Mouse (Mus musculus) heart, postnatal 14 days (tissue): Measurements from ENCODE around the gene Bcan. TPM values are rescaled to one million over a fixed set of nuclear protein-coding genes. Genes with fewer than 3 reads are reported as not detected.
A peak's percentile ranks its signal among the peaks of the same experiment; 100 is the strongest.

Source experiments
- DNase-seq, 2 experiments: peaks; one replicate each; pipeline ENCODE4 v3.0.0; 2021 to 2022
- intact Hi-C: fragments of 180-260 bp; cut with DNase I; formaldehyde crosslinking; loops from one replicate; pipeline ENCODE4 v1.15.1; 2025
- total RNA-seq, 2 experiments: library from RNA; stranded (reverse); gene quantifications; 2 replicates each; pipeline ENCODE4 v1.2.3; 2021

The Bcan gene
- total RNA-seq, 2 experiments from 2014 or later = 0.15 to 0.29 TPM

DNA sequence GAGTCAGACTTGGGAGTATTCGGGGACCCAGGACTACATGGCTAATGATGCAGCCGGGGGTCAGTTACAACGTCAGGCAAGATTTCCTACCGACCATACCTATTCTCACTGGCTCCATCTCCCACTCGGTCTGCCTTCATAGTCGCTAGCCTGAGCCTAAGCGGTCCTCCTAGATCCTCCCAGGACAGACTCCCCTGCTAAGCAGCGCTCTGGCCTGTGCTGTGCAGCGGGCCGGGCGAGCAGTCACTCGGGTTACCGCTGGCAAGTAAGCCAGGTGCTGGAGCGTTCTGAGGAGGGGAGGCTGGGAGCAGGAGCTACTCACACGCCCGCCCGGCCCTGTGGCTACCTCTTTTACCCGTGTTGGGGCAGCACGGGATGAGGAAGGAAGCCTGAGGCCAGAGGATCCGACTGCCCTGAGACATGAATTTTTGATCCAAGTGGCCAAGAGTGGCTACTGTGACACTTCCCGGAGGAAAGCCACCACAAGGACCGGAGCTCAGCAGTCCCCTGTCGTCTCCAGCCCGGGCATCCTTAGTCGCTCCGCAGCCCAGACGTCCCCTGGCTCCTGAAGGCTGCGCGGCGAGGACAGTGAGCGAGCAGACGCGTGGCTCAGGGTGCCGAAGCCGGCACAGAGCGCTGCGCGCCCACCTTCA lies 661 bp downstream of the Bcan start:
- no peak for DNase-seq
- intact Hi-C loops = loop anchor here (5.0 kb wide), 1 partner anchor 37 kb away; no protein-coding TSS in a partner anchor

DNA sequence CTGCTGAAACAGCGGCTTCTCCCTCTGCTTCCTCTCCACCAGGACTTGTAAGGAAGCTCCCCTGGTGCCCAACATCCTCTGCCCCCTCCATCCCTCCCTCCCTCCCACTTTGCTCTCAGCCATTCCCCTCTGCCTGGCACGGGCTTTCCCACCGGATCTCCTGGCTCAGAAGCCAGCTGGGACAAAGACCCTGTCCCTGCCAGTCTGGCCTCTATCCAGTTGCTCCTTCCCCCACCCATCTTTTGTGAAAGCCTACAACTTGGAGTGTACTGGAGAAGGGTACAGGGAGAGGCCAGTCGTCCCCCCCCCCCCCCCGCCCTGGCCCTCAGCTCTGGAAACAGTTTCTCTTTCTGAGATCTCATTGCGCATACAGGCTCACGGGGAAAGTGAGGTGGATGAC lies 1.3 kb downstream of the Bcan start:
- no peak for DNase-seq
- intact Hi-C loops = loop anchor here (5.0 kb wide), 1 partner anchor 36 kb away; no protein-coding TSS in a partner anchor

DNA sequence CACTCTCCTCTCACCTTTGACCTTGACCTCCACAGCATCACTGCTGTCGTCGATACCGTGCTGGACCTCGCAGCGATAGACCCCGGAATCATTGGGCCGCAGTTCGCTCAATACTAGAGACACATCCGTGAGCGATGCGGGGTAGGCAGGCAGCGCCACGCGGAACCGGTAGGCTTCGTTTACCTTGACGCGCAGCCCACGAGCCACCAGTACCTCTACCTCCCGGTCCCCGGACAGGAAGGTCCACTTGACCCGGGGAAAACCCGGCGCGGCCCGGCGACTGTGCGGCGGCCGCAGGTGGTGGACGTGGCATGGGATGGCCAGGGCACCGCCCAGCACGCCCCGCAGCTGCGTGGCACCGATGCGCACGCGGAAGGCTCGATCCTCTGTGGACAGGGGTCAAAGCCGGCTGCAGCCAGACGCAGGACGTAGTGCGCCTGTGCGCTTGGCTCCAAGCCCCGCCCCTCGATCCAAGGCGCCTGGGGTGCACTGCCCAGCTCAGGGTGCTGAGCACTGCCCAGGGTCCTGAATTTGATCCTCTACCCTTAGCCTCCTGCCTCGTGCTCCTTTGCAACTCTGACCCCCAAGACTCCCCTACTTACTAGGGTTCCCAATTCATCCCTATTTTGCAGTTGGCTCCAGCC lies 2.9 kb downstream of the Bcan start:
- intact Hi-C loops = loop anchor here (5.0 kb wide), 1 partner anchor 35 kb away; no protein-coding TSS in a partner anchor
- peak in 1 of 2 experiments; percentile 61 for DNase-seq

DNA sequence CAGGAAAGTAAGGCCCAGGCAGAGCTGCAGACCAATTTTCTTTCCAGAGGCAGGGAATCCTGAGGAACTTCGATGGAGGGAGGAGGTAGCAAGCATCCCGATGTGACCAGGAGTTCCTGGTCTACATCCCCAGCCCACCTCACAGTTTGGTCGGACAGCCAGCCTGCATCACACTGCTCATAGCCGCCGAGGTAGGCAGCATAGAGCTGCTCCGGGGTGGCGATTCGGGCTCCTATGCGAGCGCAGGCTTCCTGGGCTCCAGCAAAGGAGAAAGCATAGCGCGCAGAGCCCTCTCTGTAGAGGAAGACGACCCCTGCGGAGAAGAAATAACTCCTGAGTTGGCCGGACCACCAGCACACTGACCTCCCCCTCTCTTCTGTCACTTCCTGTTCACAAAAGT lies 3.6 kb downstream of the Bcan start:
- intact Hi-C loops = loop anchor here (5.0 kb wide), 1 partner anchor 34 kb away; no protein-coding TSS in a partner anchor
- DNase-seq = no peak

DNA sequence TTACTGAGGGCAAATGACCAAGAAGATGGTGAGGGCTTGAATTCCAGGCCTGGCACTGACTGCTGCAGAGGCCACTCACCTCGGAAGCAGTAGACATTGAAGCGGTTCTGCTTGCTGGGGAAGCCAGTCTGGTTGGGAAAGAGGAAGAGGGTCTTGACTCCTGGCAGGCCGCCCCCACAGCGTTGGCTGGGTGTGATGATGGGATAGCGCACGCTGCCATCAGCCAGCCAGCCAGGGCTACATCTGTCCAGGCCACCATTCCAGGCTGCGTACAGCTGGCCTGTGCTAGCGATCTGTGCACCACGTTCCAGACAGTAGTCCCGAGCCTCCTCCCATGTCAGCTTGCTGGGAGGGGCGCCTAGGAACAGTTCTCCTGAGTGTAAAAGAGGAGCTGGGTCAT lies 4.7 kb downstream of the Bcan start:
- DNase-seq = no peak
- intact Hi-C loops = loop anchor here (5.0 kb wide), 1 partner anchor 33 kb away; no protein-coding TSS in a partner anchor

DNA sequence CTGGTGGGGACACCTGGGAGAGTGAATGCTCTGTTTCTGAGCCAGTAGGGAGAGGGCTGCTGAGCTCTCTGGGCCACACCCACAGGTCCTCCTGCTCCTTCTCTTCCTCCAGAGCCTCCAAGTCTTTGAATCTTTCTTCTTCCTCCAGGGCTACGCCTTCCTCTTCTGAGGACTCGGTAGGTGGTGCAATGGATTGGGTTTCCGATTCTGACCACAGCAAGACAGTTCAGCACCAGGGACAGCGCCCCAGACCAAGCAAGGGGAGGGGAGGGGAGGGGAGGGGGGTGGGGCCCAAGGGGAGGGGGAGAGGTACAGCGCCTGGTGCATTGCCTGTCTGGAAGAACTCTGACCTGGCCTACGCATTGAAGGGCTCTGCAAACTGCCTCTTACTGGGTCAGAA lies 6.6 kb downstream of the Bcan start:
- peak in 1 of 2 experiments; percentile 66 for DNase-seq
- intact Hi-C loops = no loop called here

DNA sequence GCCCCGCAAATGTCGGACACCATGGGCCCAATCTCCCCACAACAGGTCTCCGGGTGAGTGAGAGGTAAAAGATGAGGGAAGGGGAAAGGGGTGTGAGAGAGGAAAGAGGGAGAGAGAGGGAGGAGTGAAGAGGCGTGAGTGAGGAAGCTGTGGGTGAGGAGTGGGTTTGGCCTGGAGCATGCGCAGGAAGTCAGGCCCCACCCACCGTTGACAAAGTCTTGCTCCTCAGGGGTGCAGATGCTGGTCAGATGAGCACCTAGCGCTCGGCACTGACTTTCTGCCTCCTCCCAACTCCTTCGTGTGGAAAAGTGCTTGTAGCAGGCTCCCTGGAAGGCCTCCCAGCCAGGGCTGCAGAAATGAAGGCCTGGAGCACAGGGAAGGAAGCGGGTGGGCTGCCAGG lies 10.1 kb downstream of the Bcan start:
- intact Hi-C loops = no loop called here
- no peak for DNase-seq

DNA sequence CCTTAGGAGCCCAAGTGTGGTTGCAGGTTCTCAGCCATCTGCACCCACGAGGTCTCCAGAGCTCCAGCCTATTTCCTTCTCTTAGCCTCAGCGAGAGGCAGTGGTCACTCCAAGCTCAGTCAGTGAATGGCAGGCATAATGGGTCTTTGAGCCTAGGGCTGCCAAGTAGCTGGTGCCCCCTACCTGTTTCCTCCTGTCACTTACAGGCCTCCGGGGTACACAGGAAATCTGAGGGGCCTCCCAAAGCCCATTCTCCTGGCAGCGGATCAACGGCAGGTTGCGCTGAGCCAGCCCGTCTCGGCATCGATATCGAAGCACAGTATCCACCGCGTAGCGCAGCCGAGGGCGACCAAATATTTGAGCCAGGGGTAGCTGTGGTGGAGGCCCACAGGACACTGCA lies 12.0 kb downstream of the Bcan start:
- intact Hi-C loops = no loop called here
- no peak for DNase-seq

DNA sequence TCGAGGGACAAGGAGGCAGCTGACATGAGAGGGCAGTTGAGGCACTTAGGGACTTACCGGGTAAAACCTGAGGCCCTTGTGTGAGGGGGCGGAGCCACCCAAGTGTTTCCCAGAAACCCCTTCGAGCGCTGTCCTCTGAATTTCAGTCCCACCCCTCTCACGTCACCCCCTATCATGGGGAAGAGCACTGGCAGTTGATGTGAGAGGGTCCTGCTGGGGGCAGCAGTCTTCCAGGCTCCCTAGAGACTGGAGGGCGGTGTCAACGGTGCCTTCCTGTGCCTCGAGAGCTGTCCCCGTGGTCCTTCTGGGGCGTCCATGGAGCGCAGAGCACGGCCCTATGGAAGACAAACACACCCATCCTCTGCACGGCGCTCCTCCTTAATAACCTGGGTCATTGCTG lies 12.4 kb downstream of the Bcan start:
- DNase-seq = no peak
- intact Hi-C loops = loop anchor here (1.0 to 2.0 kb wide), 2 partner anchors 17 to 53 kb away; no protein-coding TSS in a partner anchor

DNA sequence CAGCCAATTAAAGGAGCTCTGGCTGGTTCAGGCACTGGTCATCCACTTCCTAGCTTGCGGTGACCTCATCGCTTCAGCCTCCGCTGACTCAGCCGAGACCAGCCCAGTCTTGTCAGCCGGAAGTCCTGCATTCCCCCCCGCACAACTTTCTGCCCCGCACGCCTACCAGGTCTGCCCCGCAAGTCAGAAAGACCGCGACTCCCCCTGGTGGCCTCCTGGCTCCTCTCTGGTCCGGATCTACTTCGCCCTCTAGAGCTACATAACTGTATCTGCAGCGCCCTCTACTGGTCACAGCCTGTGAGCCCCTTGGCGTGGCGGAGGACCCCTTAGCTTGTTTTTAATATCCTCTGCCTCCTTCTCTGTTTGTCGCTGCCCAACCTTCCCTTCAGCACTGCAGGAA lies 13.2 kb downstream of the Bcan start:
- peak; percentile 96 to 99 for DNase-seq
- intact Hi-C loops = loop anchor here (1.0 to 2.0 kb wide), 2 partner anchors 17 to 52 kb away; no protein-coding TSS in a partner anchor

DNA sequence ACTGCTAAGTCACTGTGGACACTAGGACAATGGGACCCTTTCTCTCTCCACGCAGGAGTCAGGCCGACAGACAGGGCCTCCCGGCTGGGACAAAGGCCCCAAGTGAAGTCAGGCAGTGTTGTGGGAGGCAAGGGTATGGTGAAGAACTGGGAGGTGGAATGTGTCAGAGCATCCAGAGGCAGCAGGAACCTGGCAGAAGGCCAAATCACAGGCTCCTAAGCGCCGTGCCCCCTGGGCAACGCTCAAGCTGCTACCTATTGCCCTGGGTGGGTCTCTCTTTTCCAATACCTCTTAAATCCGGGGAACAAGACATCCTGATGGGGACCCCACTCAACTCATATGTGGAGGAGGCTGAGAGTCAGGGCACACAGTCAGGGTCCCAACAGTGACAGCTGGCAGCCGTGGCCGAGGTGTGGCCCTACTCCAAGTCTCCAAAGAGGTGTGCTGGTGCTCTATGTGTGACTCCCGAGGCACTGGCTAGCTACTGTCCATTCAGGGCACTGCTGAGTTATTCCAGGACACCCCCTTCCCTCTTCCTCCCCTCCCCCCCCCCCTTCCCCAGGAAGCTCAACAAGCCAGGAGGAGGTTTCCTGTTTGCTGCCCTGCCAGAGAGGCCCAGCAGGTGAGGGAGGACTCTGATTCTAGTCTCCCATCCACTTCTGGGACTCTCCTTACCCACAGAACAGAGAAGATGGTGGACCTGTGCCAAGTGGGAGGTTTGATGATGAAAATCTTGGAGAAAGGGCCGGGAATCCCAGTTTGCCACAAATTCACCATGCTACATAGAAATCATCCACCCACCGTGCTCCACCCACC lies 14.3 kb downstream of the Bcan start:
- intact Hi-C loops = loop anchor here (2.0 kb wide), 1 partner anchor 51 kb away; no protein-coding TSS in a partner anchor
- no peak for DNase-seq

DNA sequence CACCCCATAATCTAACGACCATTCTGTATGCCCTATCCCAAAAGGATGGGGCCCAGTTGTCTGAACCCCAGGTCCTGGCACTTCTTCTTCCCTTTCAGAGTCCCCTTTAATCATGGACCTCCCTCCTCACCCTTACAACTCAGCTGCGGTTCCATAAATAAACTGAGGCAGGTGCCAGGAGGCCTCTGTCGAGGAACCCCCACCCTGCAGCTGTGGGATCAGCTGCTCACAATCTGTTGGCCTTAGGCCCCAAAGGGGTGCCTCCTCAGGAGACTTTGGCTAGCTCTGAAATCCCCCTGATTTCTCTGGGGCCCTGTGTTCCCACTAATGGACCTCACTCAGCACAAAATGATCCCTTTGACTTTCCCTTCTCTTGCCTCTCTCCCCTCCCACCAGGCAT lies 15.9 kb downstream of the Bcan start:
- no peak for DNase-seq
- intact Hi-C loops = no loop called here

DNA sequence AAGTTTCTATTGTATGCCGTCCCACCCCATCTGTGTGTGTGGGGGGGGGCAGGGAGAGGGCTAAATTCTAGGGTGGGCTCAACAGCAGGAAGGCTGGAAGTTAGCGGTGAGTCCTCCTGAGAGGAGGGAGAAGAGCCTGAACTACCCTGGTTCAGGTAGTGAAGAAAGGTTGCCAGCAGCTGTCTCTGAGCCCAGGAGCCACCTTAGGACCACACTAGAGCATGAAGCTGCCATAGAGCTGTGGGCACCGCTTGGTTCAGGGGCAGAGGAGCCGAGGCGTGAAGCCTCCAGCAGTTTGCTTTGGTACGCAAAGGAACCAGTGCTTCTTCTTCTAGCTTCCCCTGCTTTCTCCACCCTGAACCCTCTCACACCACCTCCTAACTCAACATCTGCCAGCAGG lies 16.4 kb downstream of the Bcan start:
- no peak for DNase-seq
- intact Hi-C loops = no loop called here

DNA sequence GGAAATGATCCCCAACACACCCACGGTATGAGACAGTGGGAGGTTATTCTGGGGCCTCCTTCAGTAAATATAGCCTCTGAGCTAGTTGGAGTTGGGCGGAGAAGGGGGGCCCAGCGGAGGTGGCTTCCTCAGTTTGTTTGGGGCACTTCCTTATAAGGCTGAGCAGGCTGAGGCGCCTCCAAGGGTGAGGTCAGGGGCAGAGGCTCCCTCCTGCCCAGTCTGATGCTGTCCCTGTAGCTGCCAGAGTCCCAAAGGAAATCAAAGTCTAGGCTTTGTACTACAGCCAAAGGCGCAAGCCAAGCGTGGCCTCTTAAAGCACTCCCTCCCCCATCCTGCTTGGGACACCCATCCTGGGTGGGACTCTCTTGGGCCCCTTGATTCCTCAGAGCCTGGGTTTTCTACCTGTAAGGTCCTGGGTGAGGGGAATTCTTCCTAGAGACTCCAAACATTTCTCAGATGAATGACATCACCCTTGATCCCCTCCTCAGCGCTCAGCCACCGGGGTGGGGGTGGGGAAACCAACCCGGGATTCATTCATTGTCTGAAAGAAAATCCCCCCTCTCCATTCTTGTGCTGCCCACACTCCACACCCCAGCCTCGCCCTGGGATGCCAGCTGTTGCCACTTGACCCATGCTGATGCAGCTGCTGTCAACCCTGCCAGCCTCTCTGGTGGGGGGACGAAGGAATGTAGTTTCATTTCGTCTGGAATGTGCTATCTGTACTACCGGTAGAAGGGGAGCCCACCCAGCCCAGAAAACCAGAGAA lies 17.0 kb downstream of the Bcan start:
- peak; percentile 62 to 64 for DNase-seq
- intact Hi-C loops = no loop called here

DNA sequence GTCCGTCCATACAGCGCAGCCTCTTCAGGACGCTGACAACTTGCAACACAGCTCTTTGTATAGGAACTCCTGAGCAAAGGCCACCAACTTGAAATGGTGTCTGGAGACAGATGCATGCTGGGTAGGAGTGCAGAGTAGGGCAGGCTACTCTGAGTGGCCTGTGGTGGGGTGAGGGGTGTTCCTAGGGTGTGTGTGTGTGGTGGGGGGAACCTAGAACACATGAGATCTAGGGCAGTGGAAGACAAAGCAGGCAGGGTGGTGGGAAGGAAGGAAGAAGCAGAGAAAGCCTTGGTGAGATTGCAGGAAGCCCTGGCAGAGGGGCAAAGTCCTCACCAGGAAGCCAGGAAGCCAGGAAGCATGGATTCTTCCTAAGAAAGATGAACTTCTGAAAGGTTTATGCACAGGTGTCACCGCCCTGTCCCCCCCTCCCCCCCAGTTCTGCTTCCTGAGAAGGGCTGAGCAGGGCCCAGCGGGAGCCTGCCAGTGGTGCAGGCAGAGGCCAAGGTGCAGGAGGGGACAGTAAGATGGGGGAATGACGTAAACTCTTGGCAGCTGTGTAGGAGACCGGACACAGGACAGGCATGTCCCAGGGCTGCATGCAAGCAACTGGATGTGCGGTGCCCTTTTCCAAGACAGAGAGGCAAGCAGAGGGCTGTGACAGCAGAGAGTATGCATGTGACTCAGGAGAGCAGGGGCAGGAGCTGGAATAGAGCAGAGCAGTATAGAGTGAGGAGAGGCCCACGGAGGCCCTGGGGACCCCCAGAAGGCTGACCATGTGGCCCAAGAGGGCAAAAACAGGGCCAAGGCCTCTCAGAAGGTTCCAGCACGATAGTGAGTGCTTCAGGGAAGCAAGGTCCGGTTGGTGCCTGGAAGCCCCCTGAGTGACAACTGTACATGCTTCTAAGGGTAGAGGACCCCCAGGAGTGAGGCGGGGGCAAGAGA lies 17.9 kb downstream of the Bcan start:
- intact Hi-C loops = no loop called here
- DNase-seq = peak; percentile 67 to 75

DNA sequence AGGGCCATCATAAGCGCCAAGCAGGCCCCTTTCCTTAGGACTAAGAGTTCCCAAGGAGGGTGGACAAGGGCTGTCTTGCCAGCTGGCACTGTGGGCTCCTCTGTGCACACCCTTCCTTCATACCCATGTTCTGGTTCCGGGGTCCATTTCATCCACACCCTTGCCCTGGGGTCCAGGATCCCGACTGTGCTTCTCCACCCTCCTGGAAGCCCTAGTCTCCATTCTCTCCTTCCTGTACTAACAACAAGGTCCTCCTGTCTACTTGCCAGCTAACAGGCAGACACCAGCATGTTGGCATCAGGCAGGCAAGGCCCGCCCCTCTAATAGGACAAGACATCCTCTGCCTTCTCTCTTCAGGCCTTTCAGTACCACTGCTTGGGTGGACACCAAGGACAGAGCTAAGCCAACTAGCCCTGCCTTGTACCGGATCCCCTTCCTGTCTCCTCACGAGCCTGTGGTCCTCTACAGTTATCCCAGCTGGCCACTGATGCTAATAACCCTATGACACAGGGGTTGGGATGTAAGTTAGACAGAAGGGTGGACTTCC lies 18.7 kb downstream of the Bcan start:
- intact Hi-C loops = no loop called here
- DNase-seq = no peak

DNA sequence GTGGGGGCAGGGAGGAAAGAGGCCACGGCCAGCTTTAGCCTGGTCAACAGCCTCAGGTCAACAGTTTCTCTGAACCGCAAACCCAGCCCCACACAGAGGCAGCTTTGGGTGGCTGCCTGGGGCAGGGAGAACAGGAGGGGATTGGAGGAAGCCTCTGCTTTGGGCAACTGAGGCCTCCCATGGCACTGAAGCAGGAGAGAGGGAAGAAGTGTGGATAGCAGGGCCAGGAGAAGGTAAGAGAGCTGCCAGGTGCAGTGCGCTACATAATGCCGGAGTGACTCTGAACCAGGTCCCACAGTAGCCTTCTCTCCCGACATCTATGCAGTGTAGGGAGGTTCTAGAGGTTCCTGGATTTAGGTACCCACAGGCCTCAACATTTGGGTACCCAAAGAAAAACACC lies 19.3 kb downstream of the Bcan start:
- DNase-seq = no peak
- intact Hi-C loops = no loop called here

DNA sequence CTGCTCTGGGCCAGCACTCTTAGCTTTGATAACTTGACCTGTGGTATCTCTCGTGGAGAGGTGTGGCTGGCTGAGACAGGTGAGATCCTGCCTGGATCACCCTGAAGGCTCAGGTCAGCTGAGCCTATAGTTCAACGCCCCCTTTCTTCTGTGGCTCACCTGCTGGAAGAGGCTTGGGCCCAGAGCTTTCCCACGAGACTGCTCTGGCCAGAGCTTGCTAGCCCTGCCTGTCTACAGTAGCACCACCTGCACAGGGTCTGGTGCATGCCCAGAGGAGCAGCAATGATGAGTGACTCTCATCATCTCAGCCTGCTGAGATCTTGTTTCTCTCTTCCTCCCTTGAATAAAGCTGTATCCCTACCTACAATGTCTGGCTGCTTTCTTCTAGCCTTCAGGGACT lies 19.9 kb downstream of the Bcan start:
- intact Hi-C loops = no loop called here

DNA sequence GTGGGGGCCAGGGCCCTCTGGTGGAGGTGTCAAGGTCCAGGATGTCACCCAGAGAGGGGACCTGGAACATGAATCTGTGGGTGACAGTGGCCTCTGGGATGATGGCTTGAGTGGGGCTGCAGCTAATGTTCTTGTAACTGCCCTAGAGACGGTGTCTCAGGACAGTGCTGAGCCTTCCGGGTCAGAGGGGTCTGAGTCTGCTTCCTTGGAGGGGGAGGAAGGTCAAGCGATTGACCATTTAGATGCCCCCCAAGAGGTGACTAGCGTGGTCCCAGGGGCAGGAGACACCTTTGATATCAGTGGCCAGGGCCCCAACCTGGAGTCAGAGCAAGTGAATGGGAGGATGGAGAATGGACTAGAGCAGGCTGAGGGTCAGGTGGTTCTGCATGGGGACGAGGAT lies 20.5 kb downstream of the Bcan start:
- intact Hi-C loops = no loop called here
- DNase-seq = no peak

More for the DNA sequence above, 19.9 kb downstream of the Bcan start:
- no peak for DNase-seq
